Mouse (Mus musculus) bone marrow, adult 2 months (tissue): ENCODE measurements around the gene Col15a1.

Source experiments
- CTCF ChIP-seq: fragments of 200-500 bp; IDR thresholded peaks from 2 replicates; pipeline ENCODE4 v1.5.1; 2011; ENCODE audit warnings: low read length, control low read depth; ENCODE audit not compliant: control insufficient read depth, insufficient read depth
- POLR2A ChIP-seq: fragments of 200-500 bp; IDR thresholded peaks from 2 replicates; pipeline ENCODE4 v1.6.1; 2011; ENCODE audit warnings: low read depth, mild to moderate bottlenecking, control low read depth, low read length, borderline replicate concordance; ENCODE audit not compliant: control insufficient read depth

DNA sequence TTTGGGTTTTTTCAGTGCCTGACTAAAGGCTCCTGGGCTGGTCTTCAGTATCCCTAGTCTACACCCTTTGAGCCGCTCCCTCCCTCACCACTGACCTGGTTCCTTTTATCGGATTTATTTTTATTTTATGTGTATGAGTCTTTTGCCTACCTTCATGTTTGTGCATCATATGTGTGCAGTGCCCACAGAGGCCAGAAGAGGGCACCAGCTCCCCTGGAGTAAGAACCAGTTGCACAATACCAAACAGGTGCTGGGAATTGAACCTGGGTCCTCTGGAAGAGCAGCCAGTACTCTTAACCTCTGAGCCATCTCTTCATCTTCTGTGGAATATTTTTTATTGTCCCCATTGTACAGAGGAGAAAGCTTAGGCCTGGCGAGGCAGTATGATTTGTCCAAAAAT, 44.7 kb downstream of the Col15a1 start:
- no peak for TF ChIP-seq CTCF
- TF ChIP-seq POLR2A = no peak
